Mouse (Mus musculus): ENCODE measurements around the gene Ppp4r1. TPM values are rescaled to one million over a fixed set of nuclear protein-coding genes. Genes with fewer than 3 reads are reported as not detected.

The Ppp4r1 gene
- polyA plus RNA-seq, 1 experiment = 37.1 TPM

Other genes with a start within 250 kb of the Ppp4r1 start
- gene Tmem232, start 241.8 kb upstream of the Ppp4r1 start, polyA plus RNA-seq (2012; rRNA removed) = 0.01 and 0.06 TPM in 2 replicates
- gene Vapa, start 169.0 kb upstream of the Ppp4r1 start, polyA plus RNA-seq (2012; rRNA removed) = 67.9 and 68.3 TPM in 2 replicates
- 0.04 and 0.06 TPM in 2 replicates for gene Txndc2, start 140.4 kb upstream of the Ppp4r1 start, polyA plus RNA-seq (2012; rRNA removed)
- gene Rab31, start 9.8 kb upstream of the Ppp4r1 start, polyA plus RNA-seq (2012; rRNA removed) = 34.2 and 35.0 TPM in 2 replicates
- 59.0 and 64.8 TPM in 2 replicates for gene Ralbp1, start 103.2 kb downstream of the Ppp4r1 start, polyA plus RNA-seq (2012; rRNA removed)
- gene Twsg1, start 168.7 kb downstream of the Ppp4r1 start, polyA plus RNA-seq (2012; rRNA removed) = 86.6 and 99.4 TPM in 2 replicates

All from urinary bladder, adult 2 months (tissue).